Comparison of ENCODE assay signal across 20 mouse cellular contexts in genomic region chr4:150249731-150250270, GRCm38 (mm10). TPM values are rescaled to one million over a fixed set of nuclear protein-coding genes. Genes with fewer than 3 reads are reported as not detected.
DNase-seq lines count a peak whose midpoint lies in the region; ATAC-seq lines count a peak whose summit lies in the region.
"Had no signal": no experiment of that assay in that cellular context is flagged by ENCODE, and none has a peak within 500 bp of the region (broad histone marks: within the 10 kb centered on the region; RNA-seq: fewer than 3 reads in every experiment).

No protein-coding gene starts in this region.

- no peaks in the 10 kb centered on the region for H3K9me3 ChIP-seq in forebrain, embryonic 13.5 days (replicated peaks)
- H3K9me3 ChIP-seq in forebrain, embryonic 12.5 days: no peaks in the 10 kb centered on the region
- no peaks in the 10 kb centered on the region for H3K9me3 ChIP-seq in hindbrain, embryonic 13.5 days
- H3K9me3 ChIP-seq in hindbrain, embryonic 10.5 days: no peaks in the 10 kb centered on the region
- H3K9me3 ChIP-seq in hindbrain, embryonic 14.5 days (ENCODE audit: control insufficient read depth, low read length): no peaks in the 10 kb centered on the region
- H3K9me3 ChIP-seq: embryonic facial prominence, embryonic 12.5 days; G1E had no signal

- H3K4me1 ChIP-seq in forebrain, embryonic 13.5 days: peaks cover 25% of the 10 kb centered on the region
- H3K4me1 ChIP-seq in forebrain, embryonic 12.5 days: peaks cover 18% of the 10 kb centered on the region
- peaks cover 35% of the 10 kb centered on the region for H3K4me1 ChIP-seq in hindbrain, embryonic 13.5 days (replicated peaks)
- peaks cover 11% of the 10 kb centered on the region for H3K4me1 ChIP-seq in hindbrain, embryonic 10.5 days (replicated peaks)
- peaks cover 18% of the 10 kb centered on the region for H3K4me1 ChIP-seq in hindbrain, embryonic 14.5 days (replicated peaks; ENCODE audit: control insufficient read depth, insufficient read depth, low read length)

- no peaks in the 10 kb centered on the region for H3K27me3 ChIP-seq in forebrain, embryonic 13.5 days
- no peaks in the 10 kb centered on the region for H3K27me3 ChIP-seq in forebrain, embryonic 12.5 days
- no peaks in the 10 kb centered on the region for H3K27me3 ChIP-seq in hindbrain, embryonic 13.5 days
- no peaks in the 10 kb centered on the region for H3K27me3 ChIP-seq in hindbrain, embryonic 10.5 days (ENCODE audit: insufficient read depth, poor library complexity, severe bottlenecking)
- H3K27me3 ChIP-seq in hindbrain, embryonic 14.5 days (ENCODE audit: control insufficient read depth, insufficient read depth, low read length): no peaks in the 10 kb centered on the region
- H3K27me3 ChIP-seq: embryonic facial prominence, embryonic 12.5 days had no signal

- H3K4me3 ChIP-seq in forebrain, embryonic 13.5 days: no peak overlapping the region
- H3K4me3 ChIP-seq in forebrain, embryonic 12.5 days (replicated peaks): no peak overlapping the region
- H3K4me3 ChIP-seq in hindbrain, embryonic 13.5 days: no peak overlapping the region
- H3K4me3 ChIP-seq in hindbrain, embryonic 10.5 days: no peak overlapping the region
- no peak overlapping the region for H3K4me3 ChIP-seq in hindbrain, embryonic 14.5 days (replicated peaks; ENCODE audit: low read length)
- H3K4me3 ChIP-seq: embryonic facial prominence, embryonic 12.5 days had no signal

- peak overlapping the region; percentile 87 for H3K27ac ChIP-seq in forebrain, embryonic 13.5 days
- H3K27ac ChIP-seq in forebrain, embryonic 12.5 days: no peak overlapping the region
- peak overlapping the region; percentile 93 for H3K27ac ChIP-seq in hindbrain, embryonic 13.5 days
- H3K27ac ChIP-seq in hindbrain, embryonic 10.5 days: no peak overlapping the region
- H3K27ac ChIP-seq in hindbrain, embryonic 14.5 days: peak overlapping the region; percentile 85; the same call in 1 of the 2 replicates

- no peak overlapping the region for H3K4me2 ChIP-seq in forebrain, embryonic 13.5 days
- H3K4me2 ChIP-seq in forebrain, embryonic 12.5 days: no peak overlapping the region
- H3K4me2 ChIP-seq in hindbrain, embryonic 13.5 days: no peak overlapping the region
- H3K4me2 ChIP-seq in hindbrain, embryonic 14.5 days (replicated peaks): no peak overlapping the region
- H3K4me2 ChIP-seq: embryonic facial prominence, embryonic 12.5 days had no signal

- peaks cover 51% of the 10 kb centered on the region for H3K36me3 ChIP-seq in forebrain, embryonic 13.5 days (ENCODE audit: poor library complexity, severe bottlenecking)
- peaks cover 52% of the 10 kb centered on the region for H3K36me3 ChIP-seq in forebrain, embryonic 12.5 days (replicated peaks)
- peaks cover 48% of the 10 kb centered on the region for H3K36me3 ChIP-seq in hindbrain, embryonic 13.5 days
- H3K36me3 ChIP-seq in hindbrain, embryonic 10.5 days: peaks cover 94% of the 10 kb centered on the region
- peaks cover 47% of the 10 kb centered on the region for H3K36me3 ChIP-seq in hindbrain, embryonic 14.5 days (replicated peaks; ENCODE audit: control insufficient read depth, insufficient read depth)

- DNase-seq in hindbrain, embryonic 10.5 days (ENCODE audit: low spot score): no peak
- DNase-seq in 416B (ENCODE audit: low read depth): peak; percentile 55
- no peak for DNase-seq in hindbrain, embryonic 14.5 days (ENCODE audit: low spot score)
- no peak for DNase-seq in cerebellum, adult 18-20 months
- no peak for DNase-seq in gastrocnemius, postnatal 10 days
- DNase-seq: gastrocnemius, postnatal 25 days; kidney, adult 8-10 months; lung, postnatal 10 days had no signal

- no peak for ATAC-seq in forebrain, embryonic 13.5 days
- ATAC-seq in forebrain, embryonic 12.5 days (ENCODE audit: low FRiP score): no peak
- ATAC-seq in hindbrain, embryonic 13.5 days (ENCODE audit: low FRiP score): no peak
- no peak for ATAC-seq in hindbrain, embryonic 14.5 days (ENCODE audit: low FRiP score)
- ATAC-seq: activated CD4-positive, CD25-positive, alpha-beta regulatory T cell, adult 4 months had no signal

- H3K9ac ChIP-seq in forebrain, embryonic 13.5 days: no peak overlapping the region
- H3K9ac ChIP-seq in forebrain, embryonic 12.5 days: no peak overlapping the region
- H3K9ac ChIP-seq in hindbrain, embryonic 13.5 days: no peak overlapping the region
- H3K9ac ChIP-seq in hindbrain, embryonic 14.5 days: no peak overlapping the region
- H3K9ac ChIP-seq: embryonic facial prominence, embryonic 12.5 days; forebrain, postnatal 0 days had no signal

- WGBS in forebrain, embryonic 13.5 days: 79% methylated on average over 5 of the region's 5 CpGs
- 81% methylated on average over 5 of the region's 5 CpGs for WGBS in forebrain, embryonic 12.5 days
- 84% methylated on average over 5 of the region's 5 CpGs for WGBS in hindbrain, embryonic 13.5 days
- 86% methylated on average over 5 of the region's 5 CpGs for WGBS in hindbrain, embryonic 10.5 days
- 79% methylated on average over 5 of the region's 5 CpGs for WGBS in hindbrain, embryonic 14.5 days

RNA-seq across cellular contexts. Expression of gene Eno1, which starts 13.3 kb away (rescaled TPM):
- 1,143 and 1,198 TPM in 2 replicates for polyA plus RNA-seq in forebrain, embryonic 13.5 days (2015; fragmentation: Nextera tagmentation; extraction: Ambion mirVana)
- polyA plus RNA-seq in forebrain, embryonic 12.5 days (2016; fragmentation: Nextera tagmentation; extraction: Ambion mirVana): 1,282 and 1,334 TPM in 2 replicates
- 1,025 and 1,119 TPM in 2 replicates for polyA plus RNA-seq in hindbrain, embryonic 13.5 days (2015; fragmentation: Nextera tagmentation; extraction: Ambion mirVana)
- polyA plus RNA-seq in hindbrain, embryonic 10.5 days (2016; fragmentation: Nextera tagmentation; extraction: Ambion mirVana): 2,517 and 3,327 TPM in 2 replicates
- 955 and 1,038 TPM in 2 replicates for polyA plus RNA-seq in hindbrain, embryonic 14.5 days (2014; fragmentation: Nextera tagmentation; extraction: Ambion mirVana)
- 100 to 1,000 TPM; 469 to 474 TPM for total RNA-seq in gastrocnemius, postnatal 10 days (2021)

RNA-seq across cellular contexts. Expression of gene Rere, which starts 31.6 kb away (rescaled TPM):
- polyA plus RNA-seq in forebrain, embryonic 13.5 days (2015; fragmentation: Nextera tagmentation; extraction: Ambion mirVana): 26.1 and 32.9 TPM in 2 replicates
- 41.5 and 44.4 TPM in 2 replicates for polyA plus RNA-seq in forebrain, embryonic 12.5 days (2016; fragmentation: Nextera tagmentation; extraction: Ambion mirVana)
- 36.2 and 39.0 TPM in 2 replicates for polyA plus RNA-seq in hindbrain, embryonic 13.5 days (2015; fragmentation: Nextera tagmentation; extraction: Ambion mirVana)
- 29.4 and 40.4 TPM in 2 replicates for polyA plus RNA-seq in hindbrain, embryonic 10.5 days (2016; fragmentation: Nextera tagmentation; extraction: Ambion mirVana)
- polyA plus RNA-seq in hindbrain, embryonic 14.5 days (2014; fragmentation: Nextera tagmentation; extraction: Ambion mirVana): 44.4 and 46.8 TPM in 2 replicates
- 10 to 100 TPM; 53.8 to 56.9 TPM for total RNA-seq in gastrocnemius, postnatal 10 days (2021)

RNA-seq across cellular contexts. Expression of gene Car6, which starts 48.7 kb away (rescaled TPM):
- 0.16 TPM in 1 of 2 replicates, not detected in the other for polyA plus RNA-seq in forebrain, embryonic 13.5 days (2015; fragmentation: Nextera tagmentation; extraction: Ambion mirVana)
- polyA plus RNA-seq in forebrain, embryonic 12.5 days (2016; fragmentation: Nextera tagmentation; extraction: Ambion mirVana): not detected in 2 replicates
- not detected in 2 replicates for polyA plus RNA-seq in hindbrain, embryonic 13.5 days (2015; fragmentation: Nextera tagmentation; extraction: Ambion mirVana)
- polyA plus RNA-seq in hindbrain, embryonic 10.5 days (2016; fragmentation: Nextera tagmentation; extraction: Ambion mirVana): 0.14 TPM in 1 of 2 replicates, not detected in the other
- not detected in 2 replicates for polyA plus RNA-seq in hindbrain, embryonic 14.5 days (2014; fragmentation: Nextera tagmentation; extraction: Ambion mirVana)
- not detected for total RNA-seq in gastrocnemius, postnatal 10 days (2021)
- total RNA-seq: adrenal gland, postnatal 4 days; forebrain, postnatal 0 days; G1E; gastrocnemius, postnatal 25 days; heart, postnatal 36 days; left cerebral cortex, adult 8-10 months had no signal
- polyA plus RNA-seq: activated CD4-positive, CD25-positive, alpha-beta regulatory T cell, adult 4 months; forebrain, postnatal 0 days; G1E; small intestine, adult 2 months; stomach, embryonic 14.5 days had no signal

Comparison
In these comparisons a context has a peak if more than half of its experiments do, and no peak if none do; other contexts are left out.
1. H3K27ac ChIP-seq: peak in forebrain, embryonic 13.5 days (single experiment), hindbrain, embryonic 13.5 days (single experiment) and hindbrain, embryonic 14.5 days (single experiment); none in forebrain, embryonic 12.5 days (single experiment) and hindbrain, embryonic 10.5 days (single experiment).